Mouse (Mus musculus): ENCODE measurements around the gene Gsdmc3. TPM values are rescaled to one million over a fixed set of nuclear protein-coding genes. Genes with fewer than 3 reads are reported as not detected.
"Not testable (repeated sequence)": the region's sequence is repeated elsewhere in the genome, so short reads cannot be mapped to it uniquely, and the experiment has no call there.

The Gsdmc3 gene
- polyA plus RNA-seq, 1 experiment from 2014 or later, result 0.30 TPM

GRCm38 (mm10) chr15:63888440-63888839, 10.1 kb upstream of the Gsdmc3 start:
- not testable (repeated sequence) for DNase-seq (ENCODE audit: low spot score); H3K4me1 ChIP-seq (replicated peaks; ENCODE audit: control insufficient read depth, insufficient read depth, low read length)

GRCm38 (mm10) chr15:63887949-63888348, 9.6 kb upstream of the Gsdmc3 start:
- H3K9me3 ChIP-seq (ENCODE audit: control insufficient read depth, low read length); H3K4me2 ChIP-seq (ENCODE audit: low read length); ATAC-seq (replicated peaks; ENCODE audit: low FRiP score, low TSS enrichment, low read depth); H3K27me3 ChIP-seq (replicated peaks; ENCODE audit: control insufficient read depth, insufficient read depth, low read length); DNase-seq (ENCODE audit: low spot score); H3K4me3 ChIP-seq (ENCODE audit: low read depth, low read length); H3K4me1 ChIP-seq (replicated peaks; ENCODE audit: control insufficient read depth, insufficient read depth, low read length); H3K36me3 ChIP-seq (ENCODE audit: control insufficient read depth, insufficient read depth, low read length); H3K9ac ChIP-seq (ENCODE audit: low read length); H3K27ac ChIP-seq (ENCODE audit: low read depth): not testable (repeated sequence)
- no CpG with 5 or more reads among the region's 5 CpGs for WGBS

More at GRCm38 (mm10) chr15:63888440-63888839, 10.1 kb upstream of the Gsdmc3 start:
- not testable (repeated sequence) for H3K9ac ChIP-seq (ENCODE audit: low read length); ATAC-seq (replicated peaks; ENCODE audit: low FRiP score, low TSS enrichment, low read depth); H3K9me3 ChIP-seq (ENCODE audit: control insufficient read depth, low read length); H3K4me3 ChIP-seq (ENCODE audit: low read depth, low read length); H3K27me3 ChIP-seq (replicated peaks; ENCODE audit: control insufficient read depth, insufficient read depth, low read length); H3K27ac ChIP-seq (ENCODE audit: low read depth); H3K36me3 ChIP-seq (ENCODE audit: control insufficient read depth, insufficient read depth, low read length); H3K4me2 ChIP-seq (ENCODE audit: low read length)
- 68% methylated on average over 4 of the region's 5 CpGs for WGBS

GRCm38 (mm10) chr15:63876160-63876559, 2.2 kb downstream of the Gsdmc3 start:
- H3K27ac ChIP-seq (ENCODE audit: low read depth); H3K4me1 ChIP-seq (replicated peaks; ENCODE audit: control insufficient read depth, insufficient read depth, low read length); H3K27me3 ChIP-seq (replicated peaks; ENCODE audit: control insufficient read depth, insufficient read depth, low read length); H3K4me2 ChIP-seq (ENCODE audit: low read length); H3K9ac ChIP-seq (ENCODE audit: low read length); H3K4me3 ChIP-seq (ENCODE audit: low read depth, low read length); ATAC-seq (replicated peaks; ENCODE audit: low FRiP score, low TSS enrichment, low read depth); H3K9me3 ChIP-seq (ENCODE audit: control insufficient read depth, low read length); H3K36me3 ChIP-seq (ENCODE audit: control insufficient read depth, insufficient read depth, low read length); DNase-seq (ENCODE audit: low spot score): not testable (repeated sequence)

- H3K27me3 ChIP-seq (replicated peaks; ENCODE audit: control insufficient read depth, insufficient read depth, low read length); H3K4me2 ChIP-seq (ENCODE audit: low read length); H3K9ac ChIP-seq (ENCODE audit: low read length); H3K4me3 ChIP-seq (ENCODE audit: low read depth, low read length); H3K4me1 ChIP-seq (replicated peaks; ENCODE audit: control insufficient read depth, insufficient read depth, low read length); ATAC-seq (replicated peaks; ENCODE audit: low FRiP score, low TSS enrichment, low read depth); H3K27ac ChIP-seq (ENCODE audit: low read depth); H3K36me3 ChIP-seq (ENCODE audit: control insufficient read depth, insufficient read depth, low read length); H3K9me3 ChIP-seq (ENCODE audit: control insufficient read depth, low read length): not testable (repeated sequence)
- DNase-seq (ENCODE audit: low spot score), result peak; percentile 55
- 41% methylated on average over 5 of the region's 5 CpGs for WGBS
These were observed 16.4 kb downstream of the Gsdmc3 start for GRCm38 (mm10) chr15:63861965-63862364.

Other genes starting within 250 kb of the Gsdmc3 start
- 0.78 and 1.0 TPM in 2 replicates for gene Gsdmc2, start 33.4 kb downstream of the Gsdmc3 start, polyA plus RNA-seq (2014; fragmentation: Nextera tagmentation; extraction: Ambion mirVana)
- gene Gsdmc4, start 33.7 kb upstream of the Gsdmc3 start, polyA plus RNA-seq (2014; fragmentation: Nextera tagmentation; extraction: Ambion mirVana), result 0.32 and 0.61 TPM in 2 replicates
- gene Fam49b, start 181.9 kb upstream of the Gsdmc3 start, polyA plus RNA-seq (2014; fragmentation: Nextera tagmentation; extraction: Ambion mirVana), result 76.8 and 79.3 TPM in 2 replicates

All from intestine, embryonic 14.5 days (tissue).